Mouse (Mus musculus) retina, embryonic 14.5 days (tissue): ENCODE measurements around the gene Rccd1.
"Not testable (repeated sequence)": the region's sequence is repeated elsewhere in the genome, so short reads cannot be mapped to it uniquely, and the experiment has no call there.

Source experiments
- DNase-seq: peaks from one replicate; pipeline ENCODE4 v3.0.0-alpha.2; 2015; ENCODE audit warnings: low spot score

The Rccd1 gene

DNA sequence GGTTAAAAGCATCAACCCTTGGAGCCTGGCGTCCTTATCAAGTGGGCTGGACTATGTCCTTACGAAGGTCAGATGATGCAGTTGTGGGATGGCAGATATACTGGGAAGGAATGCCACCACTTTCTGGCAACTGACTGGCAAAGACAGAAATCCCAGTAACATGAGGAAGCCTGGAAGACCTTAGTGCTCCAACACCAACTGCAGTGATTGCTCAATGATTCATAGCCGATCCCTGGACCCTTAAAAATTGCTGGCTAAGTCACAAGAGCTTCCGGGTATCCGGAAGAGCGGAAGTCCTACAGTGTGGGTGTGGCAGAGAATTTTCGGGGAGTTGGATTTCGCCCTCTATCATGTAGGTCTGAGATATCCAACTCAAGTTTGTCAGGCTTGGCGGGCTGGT lies 21.9 kb upstream of the Rccd1 start:
- DNase-seq: no peak

DNA sequence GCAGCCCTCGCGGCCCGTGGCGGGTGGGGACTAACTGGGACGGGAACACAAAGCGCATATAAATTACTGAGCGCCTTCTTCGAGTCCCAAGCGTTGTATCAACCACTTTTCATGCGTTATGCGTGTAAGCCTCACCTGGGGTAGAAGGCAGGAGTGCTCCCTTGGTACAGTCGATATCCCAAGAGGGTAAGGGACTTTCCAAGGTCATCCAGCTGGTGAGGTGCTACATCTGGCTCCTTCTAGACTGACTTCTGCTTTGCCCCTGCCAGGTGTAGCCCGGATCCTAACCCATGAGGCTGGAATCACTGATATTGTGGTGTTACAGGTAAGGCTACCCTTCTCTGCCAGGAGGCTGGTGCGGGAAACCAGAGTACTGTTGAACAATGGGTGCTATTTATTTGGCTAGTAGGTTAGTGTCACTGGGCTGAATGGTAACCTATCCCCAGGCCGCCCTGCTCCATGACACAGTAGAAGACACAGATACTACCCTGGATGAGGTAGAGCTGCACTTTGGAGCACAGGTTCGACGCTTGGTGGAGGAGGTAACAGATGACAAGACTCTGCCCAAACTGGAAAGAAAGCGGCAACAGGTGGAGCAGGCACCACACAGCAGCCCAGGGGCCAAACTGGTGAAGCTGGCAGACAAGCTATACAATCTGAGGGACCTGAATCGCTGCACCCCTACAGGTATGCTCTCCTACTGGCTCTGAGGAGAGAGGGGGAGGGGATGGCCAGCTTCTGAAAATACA lies 19.2 kb upstream of the Rccd1 start:
- no peak for DNase-seq

DNA sequence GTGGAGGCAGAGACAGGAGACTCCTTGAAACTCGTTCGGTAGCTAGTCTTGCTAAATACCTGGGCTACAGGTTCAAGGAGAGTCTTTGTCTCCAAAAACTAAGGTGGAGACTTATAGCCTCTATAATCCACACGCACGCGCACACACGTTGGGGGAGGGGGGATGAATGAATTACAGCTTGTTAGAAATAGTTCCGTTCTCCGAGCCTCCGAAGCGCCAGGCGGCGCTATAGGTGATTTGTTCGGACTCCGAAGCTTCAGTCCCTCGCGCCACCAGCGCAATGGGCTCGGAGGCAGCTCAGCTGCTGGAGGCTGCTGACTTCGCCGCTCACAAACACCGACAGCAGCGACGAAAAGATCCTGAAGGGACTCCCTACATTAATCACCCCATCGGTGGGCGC lies 18.6 kb upstream of the Rccd1 start, which contains the start of gene Hddc3:
Gene Hddc3, plus strand, starts transcription at position 247 of the 400 bp plus-strand sequence.
- peak; percentile 100 for DNase-seq

DNA sequence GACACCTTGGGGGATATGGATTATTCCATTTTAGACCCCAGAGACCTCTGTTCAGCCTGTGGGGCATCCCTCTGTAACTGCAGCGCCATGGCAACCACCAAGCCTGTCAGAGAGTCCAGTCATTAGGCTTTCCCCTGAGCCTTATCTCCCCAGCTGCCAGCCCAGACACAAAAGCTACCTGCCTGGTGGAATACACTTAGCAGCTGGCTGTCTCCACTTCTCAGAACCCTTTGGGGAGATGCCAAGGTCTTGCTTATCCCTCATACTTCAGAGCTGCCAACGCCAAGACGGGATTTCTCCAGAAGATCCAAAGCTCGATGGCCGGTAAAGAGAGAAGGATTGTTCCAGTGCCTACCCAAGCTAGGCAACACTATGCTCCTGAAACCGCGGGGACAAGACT lies 17.5 kb upstream of the Rccd1 start:
- DNase-seq: peak; percentile 21

DNA sequence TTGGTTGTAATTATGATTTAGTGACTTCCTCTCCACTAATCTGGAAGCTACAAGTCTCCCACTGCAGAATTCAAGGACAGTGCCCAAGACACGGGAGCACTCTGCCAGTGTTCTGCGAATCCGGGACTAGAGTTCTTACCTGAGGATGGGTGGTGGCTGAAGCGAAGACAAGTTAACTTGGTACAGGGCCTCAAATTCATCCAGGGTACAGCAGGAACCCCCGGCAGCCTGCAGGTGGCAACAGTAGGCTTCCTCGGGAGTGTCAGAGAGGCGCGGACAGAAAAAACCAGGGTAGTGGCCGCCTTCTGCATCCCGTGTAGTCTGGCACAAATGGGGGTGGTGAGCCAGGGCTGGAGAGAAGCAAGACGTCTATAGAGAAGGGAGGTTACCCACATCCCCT lies 16.5 kb upstream of the Rccd1 start, which contains the start of gene Unc45a:
Gene Unc45a, minus strand, starts transcription at position 213 of the 400 bp plus-strand sequence.
- DNase-seq: peak; percentile 81

GRCm38 (mm10) chr7:80339793-80340628 lies 15.8 kb upstream of the Rccd1 start:
- DNase-seq: peak; percentile 98

DNA sequence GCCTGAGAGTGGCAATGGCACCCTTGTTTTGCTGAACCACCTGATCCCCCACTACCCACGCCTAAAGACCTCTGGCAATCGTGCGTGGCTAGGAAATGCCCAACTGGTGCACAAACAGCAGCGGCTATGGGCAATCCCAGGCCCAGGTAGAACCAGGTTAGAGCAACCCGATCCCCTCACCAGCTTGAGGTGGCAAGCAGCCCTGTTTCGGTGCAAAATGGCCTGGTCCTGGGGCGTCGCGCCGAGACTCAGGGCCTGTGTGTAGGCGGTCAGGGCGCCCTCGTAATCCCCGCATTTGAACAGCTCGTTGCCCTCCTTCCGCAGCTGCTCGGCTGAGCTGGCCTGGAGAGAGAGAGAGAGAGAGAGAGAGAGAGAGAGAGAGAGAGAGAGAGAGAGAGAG lies 15.1 kb upstream of the Rccd1 start:
- DNase-seq: peak; percentile 37

DNA sequence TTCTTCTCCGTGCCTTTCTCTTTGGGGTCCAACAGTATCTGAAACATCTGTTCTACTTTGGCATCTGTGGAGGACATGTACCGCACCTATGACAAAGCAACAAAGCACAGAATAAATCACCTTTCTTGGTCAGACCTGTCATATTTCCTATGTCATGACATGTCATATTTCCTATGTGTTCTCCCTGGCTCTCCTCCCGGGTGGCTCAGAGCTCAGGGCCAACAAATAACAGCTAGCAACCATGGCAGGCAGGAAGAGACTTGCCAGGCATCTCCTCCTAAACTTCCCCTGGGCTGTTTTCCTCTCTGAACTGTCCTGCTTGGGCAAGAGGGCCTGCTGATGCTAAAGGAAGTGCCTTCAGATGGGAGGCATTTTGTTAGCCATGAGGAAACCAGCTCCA lies 12.7 kb upstream of the Rccd1 start:
- DNase-seq: no peak

DNA sequence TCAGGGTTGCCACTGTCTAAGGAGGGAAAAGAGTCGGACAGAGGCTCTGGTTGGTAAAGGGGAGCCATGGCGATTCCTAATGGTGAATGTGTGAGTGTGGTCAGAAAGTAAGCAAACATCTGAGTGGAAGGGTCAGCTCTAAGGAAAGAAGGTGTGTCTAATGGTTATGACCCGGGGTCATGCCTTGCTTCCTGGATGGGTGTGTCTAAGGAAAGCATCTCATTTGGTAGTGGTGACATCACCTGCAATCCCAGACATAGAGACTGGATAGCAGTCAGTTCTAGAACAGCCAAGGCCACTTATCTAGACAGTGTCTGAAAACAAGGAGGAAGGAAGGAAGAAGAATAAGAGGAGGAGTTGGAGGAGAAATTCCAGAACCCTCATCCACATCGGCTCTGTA lies 10.6 kb upstream of the Rccd1 start:
- no peak for DNase-seq

GRCm38 (mm10) chr7:80331433-80331832 lies 7.2 kb upstream of the Rccd1 start:
- DNase-seq: no peak

DNA sequence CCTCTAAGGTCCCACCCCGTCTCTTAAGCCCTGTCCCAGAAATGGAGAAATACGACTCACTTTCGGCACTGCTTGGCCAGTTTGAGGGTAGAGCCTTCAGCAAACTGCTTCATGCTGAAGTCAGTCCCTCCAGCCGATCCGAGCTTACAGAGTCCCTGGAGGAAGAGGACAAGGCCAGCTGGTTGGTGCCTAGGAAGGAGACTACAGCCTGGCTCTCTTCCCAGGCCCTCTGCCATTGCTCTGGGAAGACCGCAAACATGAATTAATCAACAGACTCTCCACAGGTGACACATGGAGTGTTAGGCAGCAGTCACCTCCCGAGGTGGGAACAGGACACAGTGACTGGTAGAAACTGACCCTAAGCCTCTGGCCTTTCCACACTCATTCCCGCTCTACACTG lies 6.0 kb upstream of the Rccd1 start:
- no peak for DNase-seq

- no peak for DNase-seq
Observed at GRCm38 (mm10) chr7:80326076-80326475, 1.8 kb upstream of the Rccd1 start.

DNA sequence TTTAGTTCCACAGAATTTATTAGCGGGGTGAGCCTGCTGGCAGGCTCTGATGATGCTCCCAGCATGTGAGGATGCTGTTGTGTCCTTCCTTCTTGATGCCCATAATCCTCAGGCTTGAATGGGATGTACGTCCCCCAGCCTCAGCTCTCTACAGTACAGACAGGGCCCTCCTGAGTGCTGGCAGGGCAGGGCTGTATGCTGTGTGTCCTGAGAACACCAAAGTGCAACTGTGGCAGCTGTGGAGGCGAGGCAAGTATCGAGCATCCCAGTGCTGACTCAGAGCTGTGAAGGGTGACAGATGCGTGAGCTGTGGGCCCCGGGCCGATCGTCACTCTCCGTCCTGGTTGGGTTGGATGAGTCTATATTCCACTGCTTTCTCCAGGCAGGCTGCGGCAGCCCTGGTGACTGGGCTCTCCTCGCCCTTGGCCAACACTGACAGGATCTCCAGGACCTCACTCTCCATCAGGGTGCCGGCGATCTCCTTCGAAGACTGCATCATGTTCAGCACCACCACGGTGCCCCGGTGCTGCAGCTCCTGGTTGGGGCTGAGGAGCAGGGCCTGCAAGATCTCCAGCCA lies 1.1 kb upstream of the Rccd1 start:
- no peak for DNase-seq

DNA sequence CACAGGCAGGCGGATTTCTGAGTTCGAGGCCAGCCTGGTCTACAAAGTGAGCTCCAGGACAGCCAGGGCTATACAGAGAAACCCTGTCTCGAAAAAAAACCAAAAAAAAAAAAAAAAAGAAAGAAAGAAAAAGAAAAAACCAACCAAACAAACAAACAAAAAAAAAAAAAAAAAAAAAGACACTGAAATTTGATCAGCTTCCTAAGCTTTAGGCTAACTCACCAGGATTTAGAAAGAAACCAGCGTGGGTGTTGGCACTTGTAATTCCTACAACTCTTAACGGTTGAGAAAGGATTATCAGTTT lies 514 bp upstream of the Rccd1 start:
- DNase-seq: not testable (repeated sequence)

DNA sequence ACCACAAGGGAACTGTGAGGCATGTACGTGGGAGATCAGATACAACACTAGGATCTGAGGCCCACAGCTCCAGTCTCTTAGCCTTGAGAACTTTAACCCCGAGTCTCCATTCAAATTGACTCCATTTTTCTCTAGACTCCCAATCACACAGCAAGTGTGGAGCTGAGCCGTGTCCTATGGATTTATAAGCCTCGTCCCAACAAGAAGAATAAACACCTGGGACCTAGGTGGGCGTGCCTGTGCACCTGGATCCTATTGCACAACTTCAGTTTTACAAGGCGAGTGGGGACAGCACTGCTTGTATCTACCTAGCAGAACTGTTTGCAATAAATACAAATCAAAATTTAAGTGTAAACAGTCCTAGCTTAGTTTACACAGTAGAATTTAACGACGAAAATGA lies 918 bp downstream of the Rccd1 start:
- DNase-seq: no peak

GRCm38 (mm10) chr7:80319846-80320496 lies 4.3 kb downstream of the Rccd1 start:
- no peak for DNase-seq

DNA sequence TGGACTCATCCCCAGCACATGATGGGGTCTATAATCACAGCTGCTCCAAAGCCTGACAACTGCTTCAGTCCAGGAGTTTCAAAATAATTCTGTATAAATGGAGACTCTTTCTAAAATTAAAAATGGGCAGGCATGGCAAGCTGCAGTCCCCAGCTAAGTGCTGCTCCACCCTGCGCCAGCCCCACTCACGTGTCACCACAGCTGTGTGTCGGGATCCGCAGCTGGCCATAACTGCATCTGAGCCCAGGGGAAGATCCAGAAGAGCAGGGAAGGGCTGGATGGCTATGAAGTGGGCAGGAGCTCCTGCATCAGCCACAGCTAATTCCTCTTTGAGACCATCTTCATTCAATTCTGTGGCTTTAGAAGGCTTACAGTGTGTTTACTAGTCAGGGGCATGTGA lies 5.6 kb downstream of the Rccd1 start:
- no peak for DNase-seq

DNA sequence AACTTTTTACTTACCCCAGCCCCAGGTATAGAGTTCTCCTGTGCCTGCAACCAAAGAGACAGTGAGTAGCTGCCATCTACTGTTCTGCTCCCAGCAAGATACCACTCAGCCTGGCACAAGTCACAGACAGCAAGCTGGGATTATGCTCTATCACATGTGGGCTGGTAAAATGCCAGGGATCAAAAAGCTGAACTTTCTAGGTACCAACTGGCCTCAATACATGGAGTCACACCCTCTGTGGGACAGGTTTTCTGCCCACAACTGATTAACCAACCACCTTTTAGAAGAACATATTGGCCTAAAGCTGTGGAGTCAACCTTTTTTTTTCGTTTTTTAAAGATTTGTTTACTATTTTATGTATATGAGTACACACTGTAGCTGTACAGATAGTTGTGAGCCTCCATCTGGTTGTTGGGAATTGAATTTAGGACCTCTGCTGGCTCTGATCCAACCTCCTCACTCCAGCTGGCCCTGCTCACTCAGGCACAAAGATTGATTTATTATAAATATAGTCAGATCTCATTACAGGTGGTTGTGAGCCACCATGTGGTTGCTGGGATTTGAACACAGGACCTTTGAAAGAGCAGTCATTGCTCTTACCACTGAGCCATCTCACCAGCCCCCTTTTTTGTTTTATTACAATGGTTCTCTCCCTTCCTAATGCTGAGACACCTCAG lies 6.7 kb downstream of the Rccd1 start:
- no peak for DNase-seq

GRCm38 (mm10) chr7:80315733-80316132 lies 8.5 kb downstream of the Rccd1 start:
- DNase-seq: no peak

DNA sequence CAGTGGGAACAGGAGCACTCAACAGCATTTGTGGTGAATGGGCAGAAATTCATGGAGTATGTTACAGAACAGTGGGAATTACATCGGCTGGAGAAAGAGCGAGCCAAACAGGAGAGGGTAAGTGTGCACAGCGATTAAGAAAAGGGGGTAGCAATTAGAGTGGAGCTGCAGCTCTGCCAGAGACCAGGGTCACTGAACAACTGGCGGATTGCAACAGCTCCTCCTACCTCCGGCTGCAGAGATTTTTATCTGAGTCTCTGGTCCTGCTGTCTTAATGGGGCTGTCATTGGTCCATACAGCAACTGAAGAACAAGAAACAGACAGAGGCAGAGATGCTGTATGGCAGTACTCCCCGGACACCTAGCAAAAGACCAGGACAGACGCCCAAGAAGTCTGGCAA lies 13.5 kb downstream of the Rccd1 start:
- DNase-seq: no peak

DNA sequence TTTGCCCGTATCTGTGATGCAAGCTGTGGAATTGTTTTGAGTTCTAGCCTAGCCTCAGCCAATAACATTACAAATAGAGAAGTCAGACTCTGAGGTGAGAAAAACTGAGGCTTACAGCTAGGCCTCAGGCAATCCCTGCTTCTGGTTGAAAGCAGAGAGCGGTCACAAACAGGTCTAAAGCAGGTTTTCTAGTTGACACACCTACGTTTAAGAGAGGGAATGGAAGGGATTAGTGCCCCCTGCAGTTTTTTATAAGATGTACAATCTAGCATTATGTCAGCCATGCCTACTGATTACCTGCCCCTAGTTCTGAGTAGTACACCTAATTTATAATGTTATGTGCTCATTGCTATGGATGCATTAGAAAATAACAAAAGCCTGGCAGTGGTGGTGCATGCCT lies 16.5 kb downstream of the Rccd1 start:
- DNase-seq: no peak

DNA sequence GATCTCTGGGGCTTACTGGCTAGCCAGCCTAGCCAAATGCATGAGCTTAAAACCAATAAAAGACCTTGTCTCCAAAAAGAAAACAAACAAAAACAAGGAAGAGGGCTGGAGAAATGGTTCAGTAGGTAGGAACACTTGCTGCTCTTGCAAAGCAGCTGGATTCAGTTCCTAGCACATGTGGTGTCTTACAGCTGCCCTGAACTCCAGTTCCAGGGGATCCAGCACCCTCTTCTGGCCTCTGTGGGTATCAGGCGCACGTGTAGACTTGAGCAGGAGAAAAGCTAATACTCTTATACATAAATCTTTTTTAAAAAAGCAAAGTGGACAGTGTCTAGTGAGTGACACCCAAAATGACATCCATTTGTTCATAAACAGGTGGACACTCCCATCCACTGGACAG lies 22.7 kb downstream of the Rccd1 start:
- DNase-seq: no peak
